Mouse (Mus musculus) cortical plate, adult 2 months (tissue): ENCODE results near the gene Gm28539.

Experiments
- CTCF ChIP-seq: fragments of 200-500 bp; IDR thresholded peaks from 2 replicates; pipeline ENCODE4 v1.5.1; 2011; ENCODE audit warnings: mild to moderate bottlenecking, control low read depth, low read length; ENCODE audit not compliant: insufficient read depth; ENCODE audit errors: extremely low read depth
- POLR2A ChIP-seq: fragments of 200-500 bp; IDR thresholded peaks from 2 replicates; pipeline ENCODE4 v1.6.1; 2011; ENCODE audit warnings: mild to moderate bottlenecking, low read length, control low read depth; ENCODE audit not compliant: insufficient read depth; ENCODE audit errors: extremely low read depth

GRCm38 (mm10) chr16:18943906-18944305, 107.5 kb downstream of the Gm28539 start:
- TF ChIP-seq POLR2A (no peak), CTCF (no peak)
